Mouse (Mus musculus) left cerebral cortex, postnatal 25 days (tissue): ENCODE measurements around the gene Glp2r. TPM values are rescaled to one million over a fixed set of nuclear protein-coding genes. Genes with fewer than 3 reads are reported as not detected.

Experiments used
- total RNA-seq, 2 experiments: library from RNA; stranded (reverse); gene quantifications; 2 replicates each; pipeline ENCODE4 v1.2.3; 2021

Gene Glp2r
- total RNA-seq, 2 experiments from 2014 or later, result 0.73 to 1.3 TPM

Other genes starting within 250 kb of the Glp2r start
- gene Rcvrn, start 75.8 kb downstream of the Glp2r start, total RNA-seq, result 1 to 10 TPM; 1.1 TPM
- not detected for gene Gsg1l2, start 3.5 kb upstream of the Glp2r start, total RNA-seq
- gene Dhrs7c, start 27.0 kb upstream of the Glp2r start, total RNA-seq, result under 1 TPM in 1 of 2 experiments, not detected in 1; 0.85 TPM
- gene Usp43, start 151.0 kb upstream of the Glp2r start, total RNA-seq, result 1 to 10 TPM; 4.0 to 7.6 TPM
- 10 to 100 TPM in 1 of 2 experiments, 1 to 10 TPM in 1; 8.2 to 10.9 TPM for gene Cfap52, start 194.5 kb upstream of the Glp2r start, total RNA-seq
- 10 to 100 TPM; 36.1 to 36.2 TPM for gene Stx8, start 195.0 kb upstream of the Glp2r start, total RNA-seq